Mouse (Mus musculus) megakaryocyte, embryonic 14.5 days (primary cell): ENCODE data around the gene Dpp6.

Experiments used
- FLI1 ChIP-seq: IDR thresholded peaks from 2 replicates; pipeline ENCODE4 v1.6.1; 2012; ENCODE audit warnings: low read length, inconsistent platforms, mixed read lengths
- GATA1 ChIP-seq: IDR thresholded peaks from 3 replicates; pipeline ENCODE4 v1.6.1; 2012; ENCODE audit warnings: mixed read lengths, low read length, inconsistent platforms, borderline replicate concordance

GRCm38 (mm10) chr5:26941471-26941870 lies 124.5 kb downstream of the Dpp6 start:
- TF ChIP-seq GATA1 = no peak
- no peak for TF ChIP-seq FLI1
